Mouse (Mus musculus) effector memory CD4-positive, alpha-beta T cell, adult 7 months (primary cell): ENCODE data around the gene Gm20823. TPM values are rescaled to one million over a fixed set of nuclear protein-coding genes. Genes with fewer than 3 reads are reported as not detected.

Experiments
- polyA plus RNA-seq: library from polyadenylated mRNA; unstranded; fragments of 100-300 nt; shearing (Covaris generic); gene quantifications from one replicate; pipeline ENCODE4 v1.2.1, GENCODE M21; 2017

Gm20823 gene
- not detected for polyA plus RNA-seq

GRCm38 (mm10) chrY:62464745-62465144 is at the start of gene Gm20823:
Gene Gm20823 (minus strand): TSS chrY:62464845.

